In genomic region chr5:129759929-129760480, GRCm38 (mm10) we compare ENCODE assay signal across 32 mouse cellular contexts. TPM values are rescaled to one million over a fixed set of nuclear protein-coding genes. Genes with fewer than 3 reads are reported as not detected.
DNase-seq lines count a peak whose midpoint lies in the region; ATAC-seq lines count a peak whose summit lies in the region.
"Had no signal": no experiment of that assay in that cellular context is flagged by ENCODE, and none has a peak within 500 bp of the region (broad histone marks: within the 10 kb centered on the region; RNA-seq: fewer than 3 reads in every experiment).

No protein-coding gene starts in this region.

- H3K4me3 ChIP-seq in liver, embryonic 16.5 days (ENCODE audit: low read depth, low read length), result no peak overlapping the region
- no peak overlapping the region for H3K4me3 ChIP-seq in liver, embryonic 12.5 days
- H3K4me3 ChIP-seq: embryonic facial prominence, embryonic 13.5 days; erythroblast, embryonic 14.5 days; forebrain, embryonic 12.5 days; gastrocnemius, adult 2 months; heart, embryonic 10.5 days; layer of hippocampus, adult 2 months; limb, embryonic 15.5 days had no signal

- no peaks in the 10 kb centered on the region for H3K27me3 ChIP-seq in liver, embryonic 16.5 days (ENCODE audit: control insufficient read depth, insufficient read depth, low read depth, low read length)
- H3K27me3 ChIP-seq in liver, embryonic 12.5 days (replicated peaks), result no peaks in the 10 kb centered on the region
- H3K27me3 ChIP-seq: embryonic facial prominence, embryonic 13.5 days; forebrain, embryonic 12.5 days; limb, embryonic 15.5 days had no signal

- WGBS in liver, embryonic 16.5 days (ENCODE audit: insufficient replicate concordance), result 69% methylated on average over 13 of the region's 13 CpGs
- 77% methylated on average over 13 of the region's 13 CpGs for WGBS in liver, embryonic 12.5 days (ENCODE audit: insufficient replicate concordance)

- no peak overlapping the region for H3K27ac ChIP-seq in liver, embryonic 16.5 days (ENCODE audit: low read length)
- no peak overlapping the region for H3K27ac ChIP-seq in liver, embryonic 12.5 days
- H3K27ac ChIP-seq: gastrocnemius, adult 2 months; heart, embryonic 10.5 days; limb, embryonic 15.5 days; stomach, postnatal 0 days had no signal

- H3K4me2 ChIP-seq in liver, embryonic 16.5 days (ENCODE audit: low read depth, low read length), result no peak overlapping the region
- no peak overlapping the region for H3K4me2 ChIP-seq in liver, embryonic 12.5 days
- H3K4me2 ChIP-seq: embryonic facial prominence, embryonic 13.5 days; forebrain, embryonic 12.5 days; limb, embryonic 15.5 days; lung, embryonic 14.5 days had no signal

- peaks cover 2% of the 10 kb centered on the region for H3K4me1 ChIP-seq in liver, embryonic 16.5 days (ENCODE audit: control insufficient read depth, low read depth, low read length)
- peaks cover 5% of the 10 kb centered on the region; the same call in 1 of the 2 replicates for H3K4me1 ChIP-seq in liver, embryonic 12.5 days
- H3K4me1 ChIP-seq: heart, embryonic 10.5 days had no signal

- no peaks in the 10 kb centered on the region for H3K9me3 ChIP-seq in liver, embryonic 16.5 days (replicated peaks; ENCODE audit: control insufficient read depth, low read length)
- no peaks in the 10 kb centered on the region for H3K9me3 ChIP-seq in liver, embryonic 12.5 days (replicated peaks)
- H3K9me3 ChIP-seq: embryonic facial prominence, embryonic 13.5 days; forebrain, embryonic 12.5 days; G1E; heart, embryonic 10.5 days; limb, embryonic 15.5 days had no signal

- peak; percentile 60 to 79 for DNase-seq in kidney, adult 8-10 months
- peak; percentile 37 for DNase-seq in kidney, postnatal 10 days
- no peak for DNase-seq in c-Kit-positive CD71-positive TER-119-positive erythroid progenitor cells, embryonic 14.5 days (ENCODE audit: low spot score)
- DNase-seq in urinary bladder, adult 18-20 months (ENCODE audit: low spot score in 2 of 2), result no peak
- DNase-seq: adrenal gland, adult 8-10 months; cerebellum, adult 8-10 months; cerebellum, postnatal 36 days; embryo, embryonic 11 days; gastrocnemius, adult 2 months; heart, postnatal 4 days; left cerebral cortex, postnatal 4 days; lung, embryonic 14.5 days; lung, postnatal 36 days; midbrain, embryonic 14.5 days; right cerebral cortex, postnatal 14 days; thymus, adult 2 months; thymus, postnatal 4 days had no signal

- peak; percentile 54 for ATAC-seq in liver, embryonic 16.5 days (ENCODE audit: low read depth)
- ATAC-seq in liver, embryonic 12.5 days, result no peak; the same call in 1 of the 2 replicates
- no peak for ATAC-seq in activated CD4-positive, CD25-positive, alpha-beta regulatory T cell, adult 4 months
- ATAC-seq: hindbrain, embryonic 16.5 days; intestine, embryonic 16.5 days had no signal

- H3K36me3 ChIP-seq in liver, embryonic 16.5 days (ENCODE audit: control insufficient read depth, insufficient read depth), result peaks cover 3% of the 10 kb centered on the region; the same call in 1 of the 2 replicates
- H3K36me3 ChIP-seq in liver, embryonic 12.5 days, result peaks cover 17% of the 10 kb centered on the region

- H3K9ac ChIP-seq in liver, embryonic 16.5 days (ENCODE audit: low read depth, low read length), result no peak overlapping the region
- no peak overlapping the region for H3K9ac ChIP-seq in liver, embryonic 12.5 days
- H3K9ac ChIP-seq: embryonic facial prominence, embryonic 13.5 days; forebrain, embryonic 12.5 days; limb, embryonic 15.5 days; lung, embryonic 14.5 days had no signal

RNA-seq across cellular contexts. Expression of gene Psph, which starts 27.2 kb away (rescaled TPM):
- polyA plus RNA-seq in liver, embryonic 16.5 days (2015; fragmentation: Nextera tagmentation; extraction: Ambion mirVana), result 92.8 and 104 TPM in 2 replicates
- polyA plus RNA-seq in liver, embryonic 12.5 days (2016; fragmentation: Nextera tagmentation; extraction: Ambion mirVana), result 88.0 and 88.7 TPM in 2 replicates
- polyA plus RNA-seq in activated CD4-positive, CD25-positive, alpha-beta regulatory T cell, adult 4 months (2017; shearing (Covaris generic)), result 10 to 100 TPM; 55.0 to 73.8 TPM

RNA-seq across cellular contexts. Expression of gene Nipsnap2, which starts 35.1 kb away (rescaled TPM):
- 23.1 and 23.8 TPM in 2 replicates for polyA plus RNA-seq in liver, embryonic 16.5 days (2015; fragmentation: Nextera tagmentation; extraction: Ambion mirVana)
- polyA plus RNA-seq in liver, embryonic 12.5 days (2016; fragmentation: Nextera tagmentation; extraction: Ambion mirVana), result 32.8 and 36.9 TPM in 2 replicates
- 10 to 100 TPM; 65.5 to 74.7 TPM for polyA plus RNA-seq in activated CD4-positive, CD25-positive, alpha-beta regulatory T cell, adult 4 months (2017; shearing (Covaris generic))

RNA-seq across cellular contexts. Expression of gene Mrps17, which starts 44.7 kb away (rescaled TPM):
- polyA plus RNA-seq in liver, embryonic 16.5 days (2015; fragmentation: Nextera tagmentation; extraction: Ambion mirVana), result 83.5 and 93.1 TPM in 2 replicates
- 139 and 145 TPM in 2 replicates for polyA plus RNA-seq in liver, embryonic 12.5 days (2016; fragmentation: Nextera tagmentation; extraction: Ambion mirVana)
- 100 to 1,000 TPM; 117 to 121 TPM for polyA plus RNA-seq in activated CD4-positive, CD25-positive, alpha-beta regulatory T cell, adult 4 months (2017; shearing (Covaris generic))

RNA-seq across cellular contexts. Expression of gene Sept14, which starts 51.7 kb away (rescaled TPM):
- not detected in 2 replicates for polyA plus RNA-seq in liver, embryonic 16.5 days (2015; fragmentation: Nextera tagmentation; extraction: Ambion mirVana)
- polyA plus RNA-seq in liver, embryonic 12.5 days (2016; fragmentation: Nextera tagmentation; extraction: Ambion mirVana), result not detected in 2 replicates
- under 1 TPM in 1 of 2 experiments, not detected in 1; 0.29 TPM for polyA plus RNA-seq in activated CD4-positive, CD25-positive, alpha-beta regulatory T cell, adult 4 months (2017; shearing (Covaris generic))
- polyA plus RNA-seq: embryonic facial prominence, embryonic 13.5 days; erythroblast, embryonic 14.5 days; forebrain, embryonic 12.5 days; G1E; heart, embryonic 10.5 days; heart, embryonic 16.5 days; hindbrain, embryonic 16.5 days; intestine, embryonic 16.5 days; limb, embryonic 15.5 days; lung, embryonic 14.5 days; midbrain, embryonic 14.5 days; neural tube, embryonic 11.5 days; stomach, postnatal 0 days had no signal

Comparison
In these comparisons a context has a peak if more than half of its experiments do, and no peak if none do; other contexts are left out.
1. DNase-seq: peak in kidney, adult 8-10 months (2 of 2) and kidney, postnatal 10 days (single experiment); none in c-Kit-positive CD71-positive TER-119-positive erythroid progenitor cells, embryonic 14.5 days (single experiment) and urinary bladder, adult 18-20 months (0 of 2).